Mouse (Mus musculus): ENCODE measurements around the gene Klhl12.

- no peak for TF ChIP-seq EP300 (IDR thresholded peaks at IDR 0.05; ENCODE audit: low read depth)
- TF ChIP-seq CTCF (IDR thresholded peaks at IDR 0.05; ENCODE audit: low read depth): no peak
Measured at GRCm38 (mm10) chr1:134530618-134531017, 75.3 kb downstream of the Klhl12 start.

Measured in heart, postnatal 0 days (tissue).